9 mouse cellular contexts compared by ENCODE assay signal in the genomic region with DNA sequence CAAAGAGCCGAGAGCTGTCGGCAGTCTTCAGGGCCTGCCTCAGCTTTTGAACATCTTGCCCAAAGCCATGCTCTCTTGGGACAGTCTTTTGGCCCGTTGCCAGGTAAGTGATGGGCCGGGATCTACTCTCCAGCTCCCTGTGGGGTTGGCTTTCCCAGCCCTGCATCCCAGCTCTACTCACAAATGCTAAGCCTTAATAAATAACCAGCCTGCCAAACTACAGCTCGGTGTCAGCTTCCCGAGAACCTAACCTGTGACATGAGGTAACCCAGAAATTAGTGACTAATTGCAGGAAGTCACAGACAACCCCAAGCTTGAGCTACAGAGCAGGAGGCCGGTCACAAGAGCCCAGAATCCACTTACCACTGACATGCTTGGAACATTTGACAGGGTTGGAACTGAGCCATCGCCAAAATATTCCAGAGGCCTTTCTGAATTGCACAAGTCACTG.
A peak's percentile ranks its signal among the peaks of the same experiment; 100 is the strongest.
DNase-seq lines count a peak whose midpoint lies in the region; ATAC-seq and TF ChIP-seq lines count a peak whose summit lies in the region.
"Had no signal": no experiment of that assay in that cellular context is flagged by ENCODE, and none has a peak within 500 bp of the region (broad histone marks: within the 10 kb centered on the region; RNA-seq: fewer than 3 reads in every experiment).

No protein-coding gene starts in this region.

- no peak overlapping the region for H3K9ac ChIP-seq in liver, adult 2 months (ENCODE audit: low read depth, low read length)
- no peak overlapping the region for H3K9ac ChIP-seq in liver, embryonic 11.5 days (ENCODE audit: low read depth, low read length)
- H3K9ac ChIP-seq in liver, embryonic 16.5 days (ENCODE audit: low read depth, low read length): no peak overlapping the region
- no peak overlapping the region for H3K9ac ChIP-seq in forebrain, embryonic 12.5 days
- H3K9ac ChIP-seq: heart, embryonic 15.5 days had no signal

- H3K4me2 ChIP-seq in liver, embryonic 11.5 days: no peak overlapping the region
- no peak overlapping the region for H3K4me2 ChIP-seq in liver, embryonic 16.5 days (ENCODE audit: low read depth, low read length)
- no peak overlapping the region for H3K4me2 ChIP-seq in forebrain, embryonic 12.5 days
- H3K4me2 ChIP-seq: heart, embryonic 15.5 days had no signal

- H3K27me3 ChIP-seq in liver, adult 2 months (ENCODE audit: control insufficient read depth, insufficient read depth, low read length): no peaks in the 10 kb centered on the region
- H3K27me3 ChIP-seq in liver, embryonic 11.5 days (replicated peaks; ENCODE audit: control insufficient read depth, insufficient read depth, low read length): no peaks in the 10 kb centered on the region
- H3K27me3 ChIP-seq in liver, embryonic 16.5 days (ENCODE audit: control insufficient read depth, insufficient read depth, low read depth, low read length): no peaks in the 10 kb centered on the region
- H3K27me3 ChIP-seq in forebrain, embryonic 12.5 days: no peaks in the 10 kb centered on the region
- H3K27me3 ChIP-seq: heart, embryonic 15.5 days had no signal

- WGBS in liver, adult 2 months: 18% methylated on average over 8 of the region's 8 CpGs
- WGBS in liver, embryonic 11.5 days: 71% methylated on average over 8 of the region's 8 CpGs
- 46% methylated on average over 8 of the region's 8 CpGs for WGBS in liver, embryonic 16.5 days (ENCODE audit: insufficient replicate concordance)
- 73% methylated on average over 8 of the region's 8 CpGs for WGBS in forebrain, embryonic 12.5 days

- H3K36me3 ChIP-seq in liver, adult 2 months (ENCODE audit: control insufficient read depth, insufficient read depth, low read length): no peaks in the 10 kb centered on the region
- no peaks in the 10 kb centered on the region for H3K36me3 ChIP-seq in liver, embryonic 11.5 days (ENCODE audit: control insufficient read depth, insufficient read depth, low read length)
- no peaks in the 10 kb centered on the region for H3K36me3 ChIP-seq in liver, embryonic 16.5 days (ENCODE audit: control insufficient read depth, insufficient read depth)
- no peaks in the 10 kb centered on the region for H3K36me3 ChIP-seq in forebrain, embryonic 12.5 days (replicated peaks)
- H3K36me3 ChIP-seq: heart, embryonic 15.5 days had no signal

- H3K4me3 ChIP-seq in liver, adult 2 months (ENCODE audit: insufficient read depth, low read depth, low read length): no peak overlapping the region
- no peak overlapping the region for H3K4me3 ChIP-seq in liver, embryonic 11.5 days (ENCODE audit: low read depth, low read length)
- H3K4me3 ChIP-seq in liver, embryonic 16.5 days (ENCODE audit: low read depth, low read length): no peak overlapping the region
- no peak overlapping the region for H3K4me3 ChIP-seq in forebrain, embryonic 12.5 days (replicated peaks)
- H3K4me3 ChIP-seq: heart, embryonic 15.5 days had no signal

- no peak for TF ChIP-seq POLR2A in liver, adult 2 months (IDR thresholded peaks at IDR 0.05; ENCODE audit: extremely low read depth, insufficient read depth, low read length)

- ATAC-seq in liver, embryonic 11.5 days (replicated peaks; ENCODE audit: low FRiP score): no peak
- peak; percentile 45; the same call in 1 of the 2 replicates for ATAC-seq in liver, embryonic 16.5 days (ENCODE audit: low read depth)
- ATAC-seq in forebrain, embryonic 12.5 days (ENCODE audit: low FRiP score): no peak
- no peak for ATAC-seq in monocyte, adult 5-6 weeks (replicated peaks; ENCODE audit: insufficient number of reproducible peaks, low FRiP score, low TSS enrichment, poor library complexity, severe bottlenecking)

- peak; percentile 87 for DNase-seq in liver, adult 2 months (ENCODE audit: extremely low read depth, low read depth, low spot score)
- DNase-seq in liver, embryonic 11.5 days (ENCODE audit: low spot score): no peak
- DNase-seq in brain, adult 2 months (ENCODE audit: low read depth, low spot score): peak; percentile 24
- DNase-seq in gastrocnemius, postnatal 4 days (ENCODE audit: low spot score in 2 of 2): peak; percentile 15 to 19
- no peak for DNase-seq in thymus, postnatal 4 days

- no peak overlapping the region for H3K27ac ChIP-seq in liver, adult 2 months (replicated peaks; ENCODE audit: insufficient read depth, low read depth, low read length)
- no peak overlapping the region for H3K27ac ChIP-seq in liver, embryonic 11.5 days (ENCODE audit: low read depth, low read length)
- no peak overlapping the region for H3K27ac ChIP-seq in liver, embryonic 16.5 days (ENCODE audit: low read length)
- H3K27ac ChIP-seq in forebrain, embryonic 12.5 days: no peak overlapping the region
- H3K27ac ChIP-seq: heart, embryonic 15.5 days had no signal

- no peaks in the 10 kb centered on the region for H3K79me2 ChIP-seq in liver, adult 2 months (ENCODE audit: control insufficient read depth, insufficient read depth, low read length)

- peaks cover 4% of the 10 kb centered on the region for H3K4me1 ChIP-seq in liver, adult 2 months (ENCODE audit: control insufficient read depth, insufficient read depth, low read length)
- no peaks in the 10 kb centered on the region for H3K4me1 ChIP-seq in liver, embryonic 11.5 days (replicated peaks; ENCODE audit: control insufficient read depth, insufficient read depth, low read length)
- no peaks in the 10 kb centered on the region for H3K4me1 ChIP-seq in liver, embryonic 16.5 days (ENCODE audit: control insufficient read depth, low read depth, low read length)
- H3K4me1 ChIP-seq in forebrain, embryonic 12.5 days: no peaks in the 10 kb centered on the region

- H3K9me3 ChIP-seq in liver, embryonic 11.5 days (ENCODE audit: control insufficient read depth, low read length): no peaks in the 10 kb centered on the region
- H3K9me3 ChIP-seq in liver, embryonic 16.5 days (replicated peaks; ENCODE audit: control insufficient read depth, low read length): no peaks in the 10 kb centered on the region
- no peaks in the 10 kb centered on the region for H3K9me3 ChIP-seq in forebrain, embryonic 12.5 days
- H3K9me3 ChIP-seq: heart, embryonic 15.5 days had no signal

- TF ChIP-seq CTCF in liver, adult 2 months (IDR thresholded peaks at IDR 0.05; ENCODE audit: low read depth, low read length): no peak

Comparison
In these comparisons a context has a peak if more than half of its experiments do, and no peak if none do; other contexts are left out.
1. DNase-seq: peak in liver, adult 2 months (single experiment), brain, adult 2 months (single experiment) and gastrocnemius, postnatal 4 days (2 of 2); none in liver, embryonic 11.5 days (single experiment) and thymus, postnatal 4 days (single experiment).